Mouse (Mus musculus) lung, embryonic 14.5 days (tissue): Measurements from ENCODE around the gene Evi5. TPM values are rescaled to one million over a fixed set of nuclear protein-coding genes. Genes with fewer than 3 reads are reported as not detected.

ENCODE experiments used
- ATAC-seq: fragments of 200-750 bp; cut with Nextera tagmentation; 2 replicates; pipeline ENCODE4 v1.8.0; 2017; ENCODE audit warnings: mild to moderate bottlenecking, moderate TSS enrichment, moderate library complexity; ENCODE audit not compliant: insufficient read depth
- DNase-seq: peaks from one replicate; pipeline ENCODE4 v3.0.0-alpha.2; 2015
- H3K27ac ChIP-seq: fragments of 300-500 bp; sonication (generic); 2 replicates; pipeline ENCODE4 v1.5.1; 2014; ENCODE audit warnings: low read depth, mild to moderate bottlenecking, moderate library complexity
- H3K27me3 ChIP-seq: fragments of 300-500 bp; sonication (generic); 2 replicates; pipeline ENCODE4 v1.6.1; 2014; ENCODE audit warnings: low read length, control low read depth; ENCODE audit not compliant: insufficient read depth
- H3K36me3 ChIP-seq: fragments of 300-500 bp; sonication (generic); 2 replicates; pipeline ENCODE4 v1.6.1; 2014; ENCODE audit warnings: control low read depth; ENCODE audit not compliant: insufficient read depth
- H3K4me1 ChIP-seq: fragments of 300-500 bp; sonication (generic); 2 replicates; pipeline ENCODE4 v1.6.1; 2014; ENCODE audit warnings: antibody characterized with exemption, control low read depth; ENCODE audit not compliant: insufficient read depth
- H3K4me2 ChIP-seq: fragments of 300-500 bp; sonication (generic); 2 replicates; pipeline ENCODE4 v1.6.1; 2014; ENCODE audit warnings: mild to moderate bottlenecking
- H3K4me3 ChIP-seq: fragments of 300-500 bp; sonication (generic); 2 replicates; pipeline ENCODE4 v1.5.1; 2014; ENCODE audit warnings: low read depth, low read length
- H3K9ac ChIP-seq: fragments of 300-500 bp; sonication (generic); 2 replicates; pipeline ENCODE4 v1.6.1; 2014
- H3K9me3 ChIP-seq: fragments of 300-500 bp; sonication (generic); 2 replicates; pipeline ENCODE4 v1.6.1; 2016; ENCODE audit warnings: low read depth, low read length, control low read depth
- CTCF ChIP-seq: IDR thresholded peaks from 2 replicates; pipeline ENCODE4 v1.5.1; 2016; ENCODE audit warnings: antibody characterized with exemption, low read depth
- WGBS: fragments of 180-500 bp; shearing (Covaris S2); extraction: QIAGEN DNeasy Blood & Tissue Kit; methylation state at CpG from one replicate; pipeline ENCODE4 v1.1.7; 2014; 5-methylcytosine and 5-hydroxymethylcytosine counted together
- polyA plus RNA-seq: library from polyadenylated mRNA; unstranded; fragments of >200 nt; fragmentation: Nextera tagmentation; extraction: Ambion mirVana; gene quantifications from 2 replicates; pipeline ENCODE4 v1.2.1, GENCODE M21; 2014

Gene Evi5
- polyA plus RNA-seq, 1 experiment from 2014 or later, result 60.7 TPM

DNA sequence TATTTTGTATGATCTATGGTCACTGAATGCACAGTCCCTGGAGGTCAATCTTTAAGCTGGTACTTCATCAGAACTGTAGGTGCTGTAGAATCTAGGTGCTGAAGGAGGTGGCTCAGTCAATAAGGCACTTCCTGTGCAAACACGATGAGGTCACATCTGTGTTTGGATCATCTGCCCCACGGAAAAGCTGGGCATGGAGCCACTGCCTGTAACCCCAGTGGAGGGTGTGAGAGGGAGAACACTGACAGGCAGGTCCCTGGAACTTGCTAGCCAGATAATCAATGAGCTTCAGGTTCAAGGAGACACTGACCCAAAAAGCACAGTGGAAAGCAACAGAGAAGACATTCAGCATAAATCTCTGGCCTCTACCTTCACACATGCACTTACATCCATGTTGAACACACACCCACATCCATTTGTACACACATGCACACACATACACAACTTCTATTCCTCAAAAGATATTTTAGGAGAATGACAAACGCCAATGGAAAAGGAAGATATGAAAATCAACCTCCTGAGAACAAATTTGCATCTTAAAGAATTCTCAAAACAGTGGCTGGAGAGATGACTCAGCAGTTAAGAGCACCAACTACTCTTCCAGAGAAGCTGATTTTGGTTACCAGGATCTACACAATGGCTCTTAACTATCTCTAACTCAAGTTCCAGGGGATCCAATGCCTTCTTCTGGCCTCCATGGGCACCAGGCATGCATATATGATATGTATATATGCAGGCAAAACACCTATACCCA is 35.8 kb downstream of the Evi5 start:
- Histone ChIP-seq H3K4me1 (peaks cover 3% of the 10 kb centered on the region; the same call in 1 of the 2 replicates), H3K27me3 (no peaks in the 10 kb centered on the region), H3K4me3 (no peak overlapping the region), H3K9ac (no peak overlapping the region), H3K27ac (no peak overlapping the region), H3K4me2 (no peak overlapping the region), H3K9me3 (no peaks in the 10 kb centered on the region), H3K36me3 (peaks cover 8% of the 10 kb centered on the region; the same call in 1 of the 2 replicates)
- ATAC-seq (no peak), DNase-seq (no peak)
- WGBS, result 36% methylated on average over 3 of the region's 3 CpGs
- no peak for TF ChIP-seq CTCF

DNA sequence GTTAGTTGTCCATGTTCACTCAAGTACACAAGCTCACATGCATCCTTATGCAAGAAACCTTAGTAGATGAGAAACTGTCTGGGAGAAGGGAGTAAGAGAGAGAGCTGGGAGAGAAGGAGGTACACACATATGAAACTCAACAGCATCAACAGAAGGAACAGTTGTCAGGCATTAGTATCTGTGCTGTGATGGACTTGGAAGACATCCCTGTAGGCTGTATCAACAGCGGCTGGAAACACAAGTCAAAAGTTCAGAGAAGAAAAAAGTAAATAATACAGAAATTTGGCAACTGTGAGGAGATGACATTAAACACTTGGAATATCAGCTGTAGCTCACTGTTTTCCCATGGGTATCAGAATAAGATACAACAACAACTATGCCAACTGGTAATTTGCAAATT is 40.6 kb downstream of the Evi5 start:
- 26% methylated on average over 1 of the region's 1 CpGs for WGBS
- DNase-seq (peak; percentile 82), ATAC-seq (peak; percentile 91)
- H3K4me2 ChIP-seq, result no peak overlapping the region
- H3K27me3 ChIP-seq, result no peaks in the 10 kb centered on the region
- H3K36me3 ChIP-seq, result peaks cover 4% of the 10 kb centered on the region; the same call in 1 of the 2 replicates
- 0 out of 2 replicates have a peak, but pooled peaks cover 5% of the 10 kb centered on the region for H3K9me3 ChIP-seq
- TF ChIP-seq CTCF, result no peak
- H3K27ac ChIP-seq, result 0 out of 2 replicates have a peak overlapping the region, but pooled peaks have one; percentile 27
- H3K4me3 ChIP-seq, result no peak overlapping the region
- H3K4me1 ChIP-seq, result peaks cover 10% of the 10 kb centered on the region; the same call in 1 of the 2 replicates
- no peak overlapping the region for H3K9ac ChIP-seq

DNA sequence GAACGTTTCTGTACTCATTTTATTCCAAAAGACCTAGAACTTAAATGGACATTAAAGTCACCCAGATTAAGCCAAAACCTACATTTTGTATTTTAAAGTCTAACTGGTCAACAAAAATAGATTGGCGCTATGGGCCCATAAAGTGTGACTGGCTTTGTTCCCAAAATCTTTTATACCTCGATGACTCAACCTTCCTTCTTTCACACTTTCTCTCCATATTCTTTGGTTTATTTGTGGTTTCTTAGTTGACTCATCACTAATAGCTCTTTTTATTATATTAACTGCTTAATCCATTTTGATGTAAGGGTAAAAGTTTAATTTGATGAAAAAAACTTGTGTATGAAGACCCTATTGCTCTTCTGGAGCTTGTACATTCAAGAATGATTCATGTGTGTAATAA is 43.6 kb downstream of the Evi5 start:
- H3K9ac ChIP-seq, result no peak overlapping the region
- 83% methylated on average over 3 of the region's 3 CpGs for WGBS
- no peak for DNase-seq

DNA sequence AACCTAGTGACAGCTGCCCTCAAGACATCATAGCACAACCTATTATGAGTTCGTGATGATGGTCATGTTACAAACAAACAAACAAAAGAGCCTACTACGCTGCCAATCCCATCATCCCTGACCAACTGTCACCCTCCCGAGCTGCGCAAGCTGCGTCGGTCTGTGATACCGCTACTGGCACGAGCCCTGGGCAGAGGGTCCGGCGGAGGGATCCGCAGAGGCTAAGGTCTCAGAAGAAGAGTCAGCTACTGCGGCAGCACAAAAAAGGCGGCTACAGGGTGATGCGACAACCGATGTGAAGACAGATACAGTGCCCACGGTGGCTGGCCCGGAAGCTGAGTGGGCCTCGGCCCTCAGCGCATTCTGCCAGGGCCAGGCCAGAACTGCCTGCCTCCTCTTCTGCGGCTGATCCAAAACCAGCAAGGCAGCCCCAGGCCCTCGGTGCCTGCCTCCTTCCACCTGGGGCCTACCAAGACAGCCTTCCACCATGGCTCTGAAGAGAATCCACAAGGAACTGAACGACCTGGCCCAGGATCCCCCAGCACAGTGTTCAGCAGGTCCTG is 44.8 kb downstream of the Evi5 start, which contains the start of gene Ube2d2b:
Gene Ube2d2b, plus strand, starts transcription at position 102 of the 563 bp plus-strand sequence.
- DNase-seq, result no peak
- Histone ChIP-seq H3K4me2 (no peak within 1 kb of the TSS), H3K4me1 (peaks cover 10% of the 10 kb centered on the region; the same call in 1 of the 2 replicates), H3K9me3 (0 out of 2 replicates have a peak, but pooled peaks cover 5% of the 10 kb centered on the region), H3K9ac (no peak within 1 kb of the TSS), H3K27me3 (no peaks in the 10 kb centered on the region), H3K27ac (no peak within 1 kb of the TSS), H3K4me3 (no peak within 1 kb of the TSS), H3K36me3 (peaks cover 4% of the 10 kb centered on the region; the same call in 1 of the 2 replicates)
- no peak for TF ChIP-seq CTCF
- ATAC-seq, result no peak
- 97% methylated on average over 22 of the region's 22 CpGs for WGBS

More for the DNA sequence above, 43.6 kb downstream of the Evi5 start:
- Histone ChIP-seq H3K27ac (no peak overlapping the region), H3K4me1 (peaks cover 10% of the 10 kb centered on the region; the same call in 1 of the 2 replicates), H3K4me2 (no peak overlapping the region), H3K9me3 (0 out of 2 replicates have a peak, but pooled peaks cover 5% of the 10 kb centered on the region), H3K27me3 (no peaks in the 10 kb centered on the region), H3K36me3 (peaks cover 4% of the 10 kb centered on the region; the same call in 1 of the 2 replicates), H3K4me3 (no peak overlapping the region)
- no peak for ATAC-seq
- TF ChIP-seq CTCF, result no peak

DNA sequence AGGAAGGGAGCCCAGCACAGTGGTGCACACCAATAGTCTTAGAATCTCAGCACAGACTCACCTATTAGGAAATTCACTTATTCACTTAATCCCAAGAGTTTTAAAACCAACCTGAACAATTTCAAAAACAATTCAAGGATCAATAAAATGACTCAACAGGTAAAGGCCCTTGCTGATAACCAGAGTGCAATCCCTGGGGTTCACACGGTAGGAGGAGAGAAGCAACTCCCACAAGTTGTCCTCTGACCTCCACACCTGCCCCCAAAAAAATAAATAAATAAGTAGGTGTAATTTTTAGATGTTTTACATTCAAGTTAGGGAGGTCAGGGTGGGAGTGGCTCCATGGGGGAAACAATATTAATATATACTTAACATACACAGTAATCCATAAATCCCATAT is 52.4 kb downstream of the Evi5 start:
- no peaks in the 10 kb centered on the region for H3K4me1 ChIP-seq
- DNase-seq (no peak), ATAC-seq (no peak)
- no peak overlapping the region for H3K9ac ChIP-seq
- H3K9me3 ChIP-seq, result no peaks in the 10 kb centered on the region
- H3K4me3 ChIP-seq, result no peak overlapping the region
- no peak overlapping the region for H3K4me2 ChIP-seq
- H3K27ac ChIP-seq, result no peak overlapping the region
- 0 out of 2 replicates have a peak, but pooled peaks cover 7% of the 10 kb centered on the region for H3K36me3 ChIP-seq
- TF ChIP-seq CTCF, result no peak
- 83% methylated on average over 1 of the region's 1 CpGs for WGBS
- no peaks in the 10 kb centered on the region for H3K27me3 ChIP-seq

DNA sequence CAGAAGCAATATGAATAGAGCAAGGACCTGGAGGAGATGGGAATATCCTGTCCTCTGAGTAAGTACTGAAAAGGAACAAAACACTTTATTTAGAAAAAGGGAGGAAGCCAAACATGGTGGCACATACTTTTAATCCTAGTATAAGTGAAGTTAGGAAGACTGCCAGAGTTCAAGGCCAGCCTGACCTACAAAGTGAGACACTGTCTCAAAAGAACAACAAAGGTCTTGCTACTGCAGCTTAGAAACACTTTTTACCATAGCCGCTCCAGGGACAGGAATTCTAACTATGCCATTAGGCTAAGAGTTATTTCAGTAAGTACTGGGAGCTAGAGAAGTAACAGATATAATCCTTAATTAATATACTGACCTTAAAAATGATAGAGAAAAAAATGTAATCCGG is 60.3 kb downstream of the Evi5 start:
- H3K9me3 ChIP-seq, result no peaks in the 10 kb centered on the region
- 81% methylated on average over 2 of the region's 2 CpGs for WGBS
- ATAC-seq (no peak), DNase-seq (no peak)
- no peaks in the 10 kb centered on the region for H3K27me3 ChIP-seq
- H3K4me3 ChIP-seq, result no peak overlapping the region
- H3K4me2 ChIP-seq, result no peak overlapping the region
- H3K36me3 ChIP-seq, result peaks cover 58% of the 10 kb centered on the region
- TF ChIP-seq CTCF, result no peak
- no peak overlapping the region for H3K27ac ChIP-seq
- H3K4me1 ChIP-seq, result no peaks in the 10 kb centered on the region
- no peak overlapping the region for H3K9ac ChIP-seq

DNA sequence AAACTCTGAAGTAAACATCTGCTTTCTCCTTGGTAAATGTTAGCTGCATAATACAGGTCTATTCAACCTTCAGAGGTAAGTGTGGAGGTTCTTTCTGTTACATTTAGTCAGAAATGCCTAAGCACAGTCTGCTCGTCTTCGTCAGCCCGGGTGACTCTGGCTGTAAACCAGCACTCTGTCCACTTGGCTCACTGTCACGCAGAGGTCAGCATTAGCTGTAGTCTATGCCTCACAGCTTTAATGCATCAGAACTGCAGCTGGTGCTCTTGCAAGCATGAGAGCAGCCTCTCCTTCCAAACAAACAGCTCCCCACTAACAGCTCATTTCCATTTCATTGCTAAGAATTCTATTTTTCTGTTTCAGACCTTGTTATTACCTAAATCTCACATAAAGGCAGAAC is 67.4 kb downstream of the Evi5 start:
- H3K4me3 ChIP-seq, result no peak overlapping the region
- H3K9ac ChIP-seq, result no peak overlapping the region
- H3K4me1 ChIP-seq, result no peaks in the 10 kb centered on the region
- no peak overlapping the region for H3K27ac ChIP-seq
- WGBS, result 58% methylated on average over 4 of the region's 4 CpGs
- TF ChIP-seq CTCF, result no peak
- H3K36me3 ChIP-seq, result peaks cover 18% of the 10 kb centered on the region; the same call in 1 of the 2 replicates
- ATAC-seq (no peak), DNase-seq (peak; percentile 83)
- H3K9me3 ChIP-seq, result no peaks in the 10 kb centered on the region
- no peak overlapping the region for H3K4me2 ChIP-seq
- H3K27me3 ChIP-seq, result no peaks in the 10 kb centered on the region
